Mouse (Mus musculus) T-helper 1 cell (primary cell): ENCODE measurements at regions not wholly inside any gene's neighbourhood (a gene's known extent, or its start where the extent isn't known, plus 50 kb on each side); places are given as distances from the start of the nearest gene placed in this dataset.

Source experiments
- in situ Hi-C: fragments of 300-600 bp; cut with MboI, MseI; formaldehyde crosslinking; loops from one replicate; pipeline ENCODE4 v1.15.1; 2025; ENCODE audit warnings: high pct_unique_total_duplicates

- in situ Hi-C loops = no loop called here
Measured at GRCm38 (mm10) chr3:133599731-133600130, 54.8 kb upstream of the Tet2 start.

GRCm38 (mm10) chr3:133600447-133601220 lies 55.7 kb upstream of the Tet2 start:
- in situ Hi-C loops = no loop called here

GRCm38 (mm10) chr3:133605460-133605859 lies 60.5 kb upstream of the Tet2 start:
- in situ Hi-C loops = no loop called here

GRCm38 (mm10) chr3:133608845-133609261 lies 63.9 kb upstream of the Tet2 start:
- in situ Hi-C loops = no loop called here

GRCm38 (mm10) chr3:133613836-133614711 lies 69.1 kb upstream of the Tet2 start:
- in situ Hi-C loops = no loop called here

GRCm38 (mm10) chr3:133614712-133615426 lies 69.9 kb upstream of the Tet2 start:
- in situ Hi-C loops = no loop called here

GRCm38 (mm10) chr3:133617036-133617435 lies 72.1 kb upstream of the Tet2 start:
- in situ Hi-C loops = no loop called here

- in situ Hi-C loops = no loop called here
Measured at GRCm38 (mm10) chr3:133618491-133618890, 73.6 kb upstream of the Tet2 start.

GRCm38 (mm10) chr3:133623201-133623744 lies 78.3 kb upstream of the Tet2 start:
- in situ Hi-C loops = no loop called here

- in situ Hi-C loops = no loop called here
Measured at GRCm38 (mm10) chr3:133624079-133624875, 79.3 kb upstream of the Tet2 start.

GRCm38 (mm10) chr3:133625046-133625445 lies 80.1 kb upstream of the Tet2 start:
- in situ Hi-C loops = no loop called here

- in situ Hi-C loops = no loop called here
Measured at GRCm38 (mm10) chr3:133626442-133626841, 81.5 kb upstream of the Tet2 start.

GRCm38 (mm10) chr3:133627116-133627844 lies 82.3 kb upstream of the Tet2 start:
- in situ Hi-C loops = no loop called here

GRCm38 (mm10) chr3:133634306-133634705 lies 89.4 kb upstream of the Tet2 start:
- in situ Hi-C loops = loop anchor here (5.0 kb wide), 1 partner anchor 97 kb away; no protein-coding TSS in a partner anchor

- in situ Hi-C loops = no loop called here
Measured at GRCm38 (mm10) chr3:133645604-133646003, 100.7 kb upstream of the Tet2 start.

- in situ Hi-C loops = no loop called here
Measured at GRCm38 (mm10) chr3:133646449-133647059, 101.6 kb upstream of the Tet2 start.

GRCm38 (mm10) chr3:133650025-133650424 lies 105.1 kb upstream of the Tet2 start:
- in situ Hi-C loops = no loop called here

- in situ Hi-C loops = no loop called here
Measured at GRCm38 (mm10) chr3:133651996-133652395, 107.1 kb upstream of the Tet2 start.

GRCm38 (mm10) chr3:133659759-133660158 lies 114.8 kb upstream of the Tet2 start:
- in situ Hi-C loops = no loop called here

GRCm38 (mm10) chr3:133661303-133661702 lies 116.4 kb upstream of the Tet2 start:
- in situ Hi-C loops = no loop called here
